Mouse (Mus musculus) CH12.LX (cell line): Measurements from ENCODE around the gene Vps11. TPM values are rescaled to one million over a fixed set of nuclear protein-coding genes. Genes with fewer than 3 reads are reported as not detected.

ENCODE experiments used
- DNase-seq: peaks from one replicate; pipeline ENCODE4 v3.0.0-alpha.2; 2013; ENCODE audit errors: extremely low read depth
- H3K27ac ChIP-seq: 2 replicates; pipeline ENCODE4 v1.5.1; 2012; ENCODE audit warnings: low read depth, mild to moderate bottlenecking, control low read depth, moderate library complexity; ENCODE audit not compliant: insufficient read depth
- H3K27me3 ChIP-seq: replicated peaks from 2 replicates; pipeline ENCODE3; 2012; ENCODE audit warnings: inconsistent platforms
- H3K36me3 ChIP-seq, 2 experiments: replicated peaks in 1 of 2; 2 replicates each; pipeline versions ENCODE3 to v1.6.1; 2012; ENCODE audit warnings: inconsistent platforms in 1 of 2, low read length in 1 of 2, mild to moderate bottlenecking in 1 of 2, mixed read lengths in 1 of 2, moderate library complexity in 1 of 2; ENCODE audit not compliant: control insufficient read depth in 1 of 2, insufficient read depth in 1 of 2
- H3K4me1 ChIP-seq, 2 experiments: 2 replicates each; pipeline ENCODE4 v1.6.1; 2012; ENCODE audit warnings: inconsistent platforms in 1 of 2, moderate library complexity in 1 of 2; ENCODE audit not compliant: insufficient read depth in 2 of 2, control insufficient read depth in 1 of 2
- H3K4me2 ChIP-seq: 2 replicates; pipeline ENCODE4 v1.6.1; 2012; ENCODE audit warnings: low read depth, mild to moderate bottlenecking, control low read depth; ENCODE audit not compliant: poor library complexity, insufficient read depth, severe bottlenecking
- H3K4me3 ChIP-seq, 3 experiments: fragments of 150-350 bp in 1 of 3; sonication (generic) in 1 of 3; replicated peaks in 1 of 3; 2 replicates each; pipeline versions ENCODE3 to v1.5.1; 2011 to 2012; ENCODE audit warnings: low read depth in 2 of 3, low read length in 2 of 3, mild to moderate bottlenecking in 2 of 3, moderate library complexity in 2 of 3, control low read depth in 1 of 3, improper control_type of control experiment in 1 of 3, inconsistent platforms in 1 of 3, mixed read lengths in 1 of 3; ENCODE audit not compliant: poor library complexity in 1 of 3
- H3K79me2 ChIP-seq: replicated peaks from 2 replicates; pipeline ENCODE4 v1.6.1; 2012; ENCODE audit warnings: mild to moderate bottlenecking, moderate library complexity; ENCODE audit not compliant: control insufficient read depth, poor library complexity, insufficient read depth, severe bottlenecking; ENCODE audit errors: extremely low read depth
- H3K9ac ChIP-seq: 2 replicates; pipeline ENCODE4 v1.6.1; 2012; ENCODE audit warnings: low read depth, mild to moderate bottlenecking, control low read depth, moderate library complexity; ENCODE audit not compliant: insufficient read depth
- H3K9me3 ChIP-seq: replicated peaks from 2 replicates; pipeline ENCODE3; 2012; ENCODE audit warnings: low read length, inconsistent platforms, mixed read lengths
- BHLHE40 ChIP-seq: IDR thresholded peaks from 2 replicates; pipeline ENCODE4 v1.6.1; 2011; ENCODE audit warnings: mild to moderate bottlenecking, low read depth, low read length, improper control_type of control experiment
- CHD1 ChIP-seq: IDR thresholded peaks from 2 replicates; pipeline ENCODE4 v1.6.1; 2012; ENCODE audit warnings: low read depth, low read length, improper control_type of control experiment, inconsistent platforms
- CHD2 ChIP-seq: IDR thresholded peaks from 2 replicates; pipeline ENCODE4 v1.6.1; 2011; ENCODE audit warnings: low read length, improper control_type of control experiment
- E2F4 ChIP-seq: IDR thresholded peaks from 2 replicates; pipeline ENCODE4 v1.6.1; 2011; ENCODE audit warnings: low read depth, low read length, improper control_type of control experiment; ENCODE audit not compliant: insufficient replicate concordance
- ELF1 ChIP-seq: IDR thresholded peaks from 2 replicates; pipeline ENCODE4 v1.6.1; 2014; ENCODE audit warnings: low read depth, mild to moderate bottlenecking, inconsistent platforms, low read length, improper control_type of control experiment
- ETS1 ChIP-seq: conservative IDR thresholded peaks from 2 replicates; pipeline ENCODE4 v1.6.1; 2012; ENCODE audit warnings: low read depth, mild to moderate bottlenecking, inconsistent platforms, low read length, improper control_type of control experiment, moderate library complexity
- HCFC1 ChIP-seq: IDR thresholded peaks from 2 replicates; pipeline ENCODE4 v1.6.1; 2012; ENCODE audit warnings: low read depth, mild to moderate bottlenecking, inconsistent platforms, low read length, improper control_type of control experiment
- IRF4 ChIP-seq: IDR thresholded peaks from 2 replicates; pipeline ENCODE4 v1.6.1; 2014; ENCODE audit warnings: low read depth, mild to moderate bottlenecking, inconsistent platforms, low read length, improper control_type of control experiment
- JUN ChIP-seq: IDR thresholded peaks from 2 replicates; pipeline ENCODE4 v1.6.1; 2011; ENCODE audit warnings: low read depth, mild to moderate bottlenecking, low read length, improper control_type of control experiment, moderate library complexity; ENCODE audit not compliant: insufficient read depth
- JUND ChIP-seq: conservative IDR thresholded peaks from 2 replicates; pipeline ENCODE4 v1.6.1; 2011; ENCODE audit warnings: low read depth, low read length, improper control_type of control experiment
- KAT2A ChIP-seq: IDR thresholded peaks from 2 replicates; pipeline ENCODE4 v1.6.1; 2012; ENCODE audit warnings: low read length, improper control_type of control experiment, inconsistent platforms; ENCODE audit not compliant: insufficient replicate concordance
- MAFK ChIP-seq: IDR thresholded peaks from 2 replicates; pipeline ENCODE4 v1.6.1; 2011; ENCODE audit warnings: low read length, improper control_type of control experiment; ENCODE audit not compliant: insufficient replicate concordance
- MAX ChIP-seq: IDR thresholded peaks from 2 replicates; pipeline ENCODE4 v1.6.1; 2011; ENCODE audit warnings: low read length, improper control_type of control experiment
- MAZ ChIP-seq: IDR thresholded peaks from 2 replicates; pipeline ENCODE4 v1.6.1; 2012; ENCODE audit warnings: low read depth, mild to moderate bottlenecking, inconsistent platforms, low read length, improper control_type of control experiment, moderate library complexity
- MEF2A ChIP-seq: IDR thresholded peaks from 2 replicates; pipeline ENCODE4 v1.6.1; 2014; ENCODE audit warnings: low read depth, mild to moderate bottlenecking, inconsistent platforms, low read length, improper control_type of control experiment, borderline replicate concordance
- MXI1 ChIP-seq: IDR thresholded peaks from 2 replicates; pipeline ENCODE4 v1.6.1; 2011; ENCODE audit warnings: mild to moderate bottlenecking, low read depth, low read length, improper control_type of control experiment
- MYC ChIP-seq: IDR thresholded peaks from 2 replicates; pipeline ENCODE4 v1.6.1; 2011; ENCODE audit warnings: low read depth, mild to moderate bottlenecking, improper control_type of control experiment, low read length
- NELFE ChIP-seq: IDR thresholded peaks from 2 replicates; pipeline ENCODE4 v1.6.1; 2011; ENCODE audit warnings: low read depth, low read length, improper control_type of control experiment
- NRF1 ChIP-seq: IDR thresholded peaks from 2 replicates; pipeline ENCODE4 v1.6.1; 2014; ENCODE audit warnings: low read depth, mild to moderate bottlenecking, inconsistent platforms, low read length, improper control_type of control experiment, moderate library complexity
- POLR2A ChIP-seq: IDR thresholded peaks from 2 replicates; pipeline ENCODE4 v1.6.1; 2011; ENCODE audit warnings: low read depth, mild to moderate bottlenecking, improper control_type of control experiment, low read length
- POLR2AphosphoS2 ChIP-seq: IDR thresholded peaks from 2 replicates; pipeline ENCODE4 v1.6.1; 2011; ENCODE audit warnings: low read depth, low read length, improper control_type of control experiment
- RAD21 ChIP-seq: IDR thresholded peaks from 2 replicates; pipeline ENCODE4 v1.6.1; 2011; ENCODE audit warnings: low read depth, mild to moderate bottlenecking, low read length, improper control_type of control experiment, moderate library complexity
- RCOR1 ChIP-seq: conservative IDR thresholded peaks from 2 replicates; pipeline ENCODE4 v1.6.1; 2012; ENCODE audit warnings: low read depth, mild to moderate bottlenecking, inconsistent platforms, low read length, improper control_type of control experiment
- SIN3A ChIP-seq: IDR thresholded peaks from 2 replicates; pipeline ENCODE4 v1.6.1; 2012; ENCODE audit warnings: low read length, improper control_type of control experiment, inconsistent platforms
- TBP ChIP-seq: conservative IDR thresholded peaks from 2 replicates; pipeline ENCODE4 v1.6.1; 2011; ENCODE audit warnings: low read depth, low read length, improper control_type of control experiment
- TCF12 ChIP-seq: IDR thresholded peaks from 2 replicates; pipeline ENCODE4 v1.6.1; 2014; ENCODE audit warnings: low read depth, mild to moderate bottlenecking, inconsistent platforms, low read length, improper control_type of control experiment
- USF1 ChIP-seq: IDR thresholded peaks from 2 replicates; pipeline ENCODE4 v1.6.1; 2014; ENCODE audit warnings: low read depth, mild to moderate bottlenecking, inconsistent platforms, low read length, improper control_type of control experiment
- ZC3H11A ChIP-seq: IDR thresholded peaks from 2 replicates; pipeline ENCODE4 v1.6.1; 2012; ENCODE audit warnings: low read depth, mild to moderate bottlenecking, inconsistent platforms, low read length, improper control_type of control experiment
- ZMIZ1 ChIP-seq: IDR thresholded peaks from 2 replicates; pipeline ENCODE4 v1.6.1; 2012; ENCODE audit warnings: low read depth, mild to moderate bottlenecking, inconsistent platforms, low read length, improper control_type of control experiment
- dilution Hi-C: fragments of 300-500 bp; cut with MboI; formaldehyde crosslinking; loops from 2 replicates; pipeline ENCODE4 v1.14.3; 2020; ENCODE audit warnings: low sequenced_read_pairs; ENCODE audit not compliant: extremely low pct_unique_long_range_greater_than_20kb, extremely low pct_ligation_motif_present
- in situ Hi-C: fragments of 300-500 bp; cut with MboI; formaldehyde crosslinking; loops from 3 replicates; pipeline ENCODE4 v1.14.3; 2019; ENCODE audit warnings: low sequenced_read_pairs, low pct_ligation_motif_present, low pct_unique_long_range_greater_than_20kb, mixed read lengths
- polyA plus RNA-seq: library from polyadenylated mRNA; unstranded; fragments of >175 nt; gene quantifications from 2 replicates; pipeline ENCODE4 v1.2.1, GENCODE M21; 2012; ENCODE audit warnings: low read depth; ENCODE audit not compliant: insufficient read length
- total RNA-seq, 2 experiments: library from RNA; depleted of rRNA; stranded (reverse); fragments of 300-350 nt in 1 of 2; fragments of >200 nt in 1 of 2; gene quantifications; 2 replicates each; pipeline ENCODE4 v1.2.3; 2012 to 2014

Gene Vps11
- total and polyA plus RNA-seq, 3 experiments: 16.1 to 24.8 (median 22.1) TPM

GRCm38 (mm10) chr9:44406906-44407751 lies 45.7 kb upstream of the Vps11 start, which contains the start of the genes Rps25 and Trappc4:
Rps25 (plus strand) TSS chr9:44407139.
Trappc4 (minus strand) TSS chr9:44407600.
- peaks cover 11 to 55% of the 10 kb centered on the region in 2 experiments for H3K4me1 ChIP-seq
- H3K9ac ChIP-seq: peak within 1 kb of the TSS; percentile 95
- peak within 1 kb of the TSS; percentile 86 for H3K27ac ChIP-seq
- H3K36me3 ChIP-seq: peaks cover 55 to 71% of the 10 kb centered on the region in 2 experiments
- dilution Hi-C loops: no loop called here
- in situ Hi-C loops: no loop called here
- peaks cover 39% of the 10 kb centered on the region for H3K79me2 ChIP-seq
- no peaks in the 10 kb centered on the region for H3K27me3 ChIP-seq
- TF ChIP-seq RCOR1 (0 out of 2 replicates have a peak, but pooled peaks have one; percentile 45), ZC3H11A (no peak), E2F4 (0 out of 2 replicates have a peak, but pooled peaks have one; percentile 24), NRF1 (peak; percentile 87), SIN3A (peak; percentile 81), MAZ (peak; percentile 76), POLR2AphosphoS2 (peak; percentile 64; the same call in 1 of the 2 replicates), HCFC1 (peak; percentile 87), JUND (no peak), MYC (peak; percentile 46; the same call in 1 of the 2 replicates), IRF4 (peak; percentile 46), ELF1 (peak; percentile 84), BHLHE40 (peak; percentile 52), MAFK (no peak), ZMIZ1 (peak; percentile 63), JUN (no peak), KAT2A (peak; percentile 92; the same call in 1 of the 2 replicates), MAX (peak; percentile 79), MEF2A (0 out of 2 replicates have a peak, but pooled peaks have one; percentile 28), CHD1 (no peak), CHD2 (peak; percentile 90), RAD21 (no peak), ETS1 (no peak), USF1 (no peak), TCF12 (peak; percentile 66), MXI1 (peak; percentile 84), POLR2A (peak; percentile 73), TBP (peak; percentile 85), NELFE (peak; percentile 42)
- TF ChIP-seq, all 38 proteins: peak for 21
- H3K4me2 ChIP-seq: peak within 1 kb of the TSS; percentile 77
- H3K9me3 ChIP-seq: no peaks in the 10 kb centered on the region
- H3K4me3 ChIP-seq: peak within 1 kb of the TSS; percentile 91 to 95 (median 95)
- DNase-seq: peak; percentile 93
